Mouse (Mus musculus) WW6 (cell line): ENCODE results near the gene Dnajc22.

Experiments used
- DNase-seq: peaks from one replicate; pipeline ENCODE4 v3.0.0-alpha.2; 2013; ENCODE audit warnings: low read depth, low spot score

Dnajc22 gene

DNA sequence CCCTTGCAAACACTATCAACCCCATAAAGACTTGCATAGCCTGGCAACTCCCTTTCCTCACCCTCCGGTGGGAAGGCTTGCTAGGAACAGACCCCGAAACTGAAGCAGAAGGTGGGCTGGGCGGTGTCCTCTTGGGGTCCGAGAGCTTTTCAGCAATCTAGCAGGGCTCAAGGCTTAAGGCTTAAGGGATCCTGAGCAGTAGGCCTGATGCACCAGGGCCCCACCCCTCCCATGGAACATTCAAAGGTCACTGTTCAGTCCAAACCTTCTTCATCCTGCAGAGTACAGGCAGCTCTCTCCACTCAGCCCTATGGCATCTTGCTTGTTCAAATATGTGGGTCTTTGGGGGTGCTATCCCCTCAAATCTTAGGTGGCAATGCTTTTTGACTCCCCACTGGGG, 7.0 kb upstream of the Dnajc22 start:
- no peak for DNase-seq

DNA sequence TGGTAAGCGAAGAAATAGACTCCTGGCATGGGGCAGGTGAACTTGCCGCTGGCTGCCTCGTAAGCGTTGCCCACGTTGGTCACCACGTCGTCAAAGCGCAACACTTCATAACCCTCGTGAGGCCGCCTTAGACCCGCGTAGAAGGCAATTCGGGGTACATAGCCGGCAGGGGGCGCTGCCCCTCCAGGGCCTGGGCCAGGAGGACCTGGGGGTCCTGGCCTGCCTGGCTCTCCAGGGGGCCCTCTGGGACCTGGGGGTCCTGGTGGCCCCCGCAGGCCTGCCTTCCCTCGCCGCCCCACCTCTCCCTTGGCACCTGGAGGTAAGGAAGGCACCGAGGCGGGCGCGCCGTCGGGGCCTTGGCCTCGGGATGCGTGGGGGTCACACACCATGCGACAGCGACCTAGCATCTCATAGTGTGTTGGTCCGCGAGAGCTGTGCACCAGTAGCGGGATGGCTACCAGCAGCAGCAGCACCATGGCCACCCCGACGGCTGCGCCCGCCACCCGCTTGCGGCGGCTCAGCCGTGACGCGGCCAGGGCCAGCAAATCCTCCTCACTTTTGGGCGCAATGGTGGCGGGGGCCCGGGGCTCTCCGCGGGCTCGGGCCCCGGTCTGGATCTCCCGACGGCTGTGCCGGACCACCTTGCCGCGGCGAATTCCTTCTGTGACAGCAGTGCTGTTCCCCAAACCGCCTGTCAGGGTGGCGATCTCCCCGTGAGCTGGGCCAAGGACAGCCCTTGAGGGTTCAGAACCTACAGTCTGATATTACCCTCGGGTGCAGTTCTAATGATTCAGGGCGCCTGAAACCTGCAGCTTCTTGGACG, 5.5 kb upstream of the Dnajc22 start, which contains the start of gene C1ql4:
Gene C1ql4 (minus strand): TSS at position 565 of the 823 bp plus-strand sequence.
- no peak for DNase-seq

DNA sequence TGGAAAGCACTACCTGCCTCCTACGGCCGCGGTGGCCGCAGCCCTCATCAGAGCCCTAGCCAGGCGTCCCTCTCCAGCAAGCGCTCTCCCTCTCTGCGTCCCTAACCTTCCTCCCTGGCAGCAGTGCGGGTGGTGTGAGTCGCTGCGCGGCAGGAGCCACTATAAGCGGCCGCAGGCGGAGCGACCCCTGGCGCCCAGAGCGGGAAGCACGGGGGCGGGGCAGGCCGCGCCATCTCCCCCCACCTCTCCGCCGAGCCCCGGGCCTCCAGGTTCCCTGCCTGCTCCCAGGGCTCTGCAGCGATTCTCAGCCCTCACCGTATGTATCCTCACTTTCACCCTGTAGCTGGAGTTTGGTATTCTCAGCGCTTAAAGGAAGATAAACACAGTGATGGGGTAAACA, 4.7 kb upstream of the Dnajc22 start:
- DNase-seq, result no peak

DNA sequence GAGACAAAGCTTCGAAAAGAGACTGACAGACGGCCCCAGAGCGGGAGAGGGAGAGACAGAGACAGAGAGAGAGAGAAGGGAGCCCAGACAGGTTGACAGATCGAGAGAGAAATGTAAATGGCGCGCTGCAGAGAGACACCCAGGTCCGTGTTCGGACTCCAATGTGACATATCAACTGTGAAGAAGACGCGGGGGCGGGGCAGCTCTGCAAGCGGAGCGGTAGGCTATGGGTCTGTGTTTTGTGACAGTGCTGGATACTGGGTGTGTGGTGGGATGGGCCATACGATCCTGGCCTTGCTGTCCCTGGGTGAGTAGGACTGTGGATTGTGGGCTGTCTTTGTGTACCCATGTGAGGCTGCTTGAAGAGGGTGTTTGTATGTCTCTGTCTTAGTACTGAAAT, 3.9 kb upstream of the Dnajc22 start:
- DNase-seq, result no peak

DNA sequence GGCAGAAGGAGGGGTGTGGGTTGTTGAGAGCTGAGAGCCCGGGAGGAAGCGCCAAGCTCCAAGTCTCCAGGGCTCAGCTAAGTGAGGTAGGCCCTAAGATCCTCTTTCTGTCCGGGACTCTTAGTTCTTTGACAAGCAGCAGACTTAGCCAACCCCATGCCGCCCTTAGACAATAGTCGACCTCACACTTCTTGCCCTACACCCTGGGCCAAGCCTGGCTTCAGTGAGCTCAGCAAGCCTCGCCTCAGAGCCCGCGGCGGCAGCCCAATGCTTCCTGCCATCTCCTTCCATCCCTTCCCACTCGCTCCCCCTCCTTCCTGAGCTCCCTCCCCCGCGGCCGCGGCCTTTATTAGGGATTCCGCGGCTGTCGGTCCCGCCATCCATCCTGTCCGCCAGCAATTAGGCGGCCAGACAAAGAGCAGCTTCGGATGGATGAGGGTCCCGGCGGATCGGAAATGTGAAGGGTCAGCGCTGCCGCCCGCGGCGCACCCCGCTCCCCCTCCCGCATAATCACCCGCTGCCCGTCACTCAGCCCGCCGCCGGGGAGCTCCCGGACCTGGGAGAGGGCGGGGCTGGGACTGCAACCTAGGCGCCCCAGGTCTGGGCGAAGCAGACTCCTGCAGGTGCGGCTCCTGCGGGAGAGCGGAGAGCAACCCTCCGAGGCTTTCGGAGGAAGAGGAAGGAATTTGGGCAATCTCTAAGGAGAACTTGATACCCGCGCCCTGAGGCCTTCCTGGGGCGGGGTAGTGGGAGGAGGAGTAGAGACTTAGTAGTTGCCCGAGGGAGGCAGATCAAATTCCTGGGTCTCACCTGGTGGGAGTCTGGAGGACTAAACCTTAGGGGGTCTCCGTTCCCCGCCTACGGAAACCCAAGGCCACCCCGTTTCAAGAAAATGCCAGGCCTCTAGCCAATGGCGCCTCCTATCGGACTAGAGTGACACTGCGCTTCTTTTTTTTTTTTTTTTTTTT, 605 bp downstream of the Dnajc22 start:
- DNase-seq, result no peak

DNA sequence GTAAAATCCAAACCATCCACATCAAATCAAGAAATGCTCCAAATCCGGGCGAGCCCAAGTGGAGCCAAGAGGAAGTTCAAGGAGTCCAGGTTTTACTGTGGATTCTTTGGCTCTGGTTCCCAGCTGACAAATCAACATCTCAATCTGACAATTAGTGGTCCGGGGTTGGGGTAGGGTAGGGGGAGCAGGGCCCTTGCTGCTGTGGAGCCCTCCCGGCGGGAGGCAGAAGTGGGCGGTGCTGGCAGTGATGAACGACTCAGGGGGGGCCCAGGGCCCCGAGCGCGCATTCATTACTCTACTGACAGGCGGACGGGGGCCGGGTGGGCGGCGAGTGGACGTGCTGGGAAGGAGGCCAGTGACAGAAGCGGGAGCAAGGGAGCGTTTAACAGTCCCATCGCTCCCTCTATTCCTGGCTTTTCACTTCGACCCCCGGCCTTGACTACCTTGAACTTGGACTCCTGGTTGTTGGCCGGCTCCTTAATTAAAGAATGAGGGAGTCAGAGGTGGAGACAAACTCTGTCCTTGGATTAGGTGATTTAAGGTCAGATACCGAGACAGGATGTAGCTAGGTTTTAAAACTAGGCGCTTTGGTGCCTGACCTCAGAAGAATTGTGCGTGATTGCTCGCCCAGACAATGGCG, 1.8 kb downstream of the Dnajc22 start:
- no peak for DNase-seq

DNA sequence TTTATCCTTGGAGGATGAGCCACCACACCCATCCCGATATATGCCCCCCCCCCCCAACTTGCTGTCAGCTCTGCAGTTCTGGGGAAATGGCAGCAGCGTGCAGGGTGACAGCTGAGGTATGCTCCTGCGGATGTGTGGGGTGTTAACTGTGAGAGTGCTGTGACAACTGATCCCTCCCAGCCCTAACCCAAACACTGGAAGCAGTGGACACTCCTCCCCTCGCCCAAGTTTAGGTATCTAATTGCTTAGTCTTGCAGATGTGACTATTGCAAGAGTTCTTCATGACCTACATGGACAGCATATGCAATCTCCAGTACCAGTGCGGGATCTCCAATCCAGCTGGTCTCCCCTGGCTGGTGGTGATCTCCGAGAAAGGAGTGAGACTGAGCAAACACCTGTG, 2.4 kb downstream of the Dnajc22 start:
- no peak for DNase-seq

DNA sequence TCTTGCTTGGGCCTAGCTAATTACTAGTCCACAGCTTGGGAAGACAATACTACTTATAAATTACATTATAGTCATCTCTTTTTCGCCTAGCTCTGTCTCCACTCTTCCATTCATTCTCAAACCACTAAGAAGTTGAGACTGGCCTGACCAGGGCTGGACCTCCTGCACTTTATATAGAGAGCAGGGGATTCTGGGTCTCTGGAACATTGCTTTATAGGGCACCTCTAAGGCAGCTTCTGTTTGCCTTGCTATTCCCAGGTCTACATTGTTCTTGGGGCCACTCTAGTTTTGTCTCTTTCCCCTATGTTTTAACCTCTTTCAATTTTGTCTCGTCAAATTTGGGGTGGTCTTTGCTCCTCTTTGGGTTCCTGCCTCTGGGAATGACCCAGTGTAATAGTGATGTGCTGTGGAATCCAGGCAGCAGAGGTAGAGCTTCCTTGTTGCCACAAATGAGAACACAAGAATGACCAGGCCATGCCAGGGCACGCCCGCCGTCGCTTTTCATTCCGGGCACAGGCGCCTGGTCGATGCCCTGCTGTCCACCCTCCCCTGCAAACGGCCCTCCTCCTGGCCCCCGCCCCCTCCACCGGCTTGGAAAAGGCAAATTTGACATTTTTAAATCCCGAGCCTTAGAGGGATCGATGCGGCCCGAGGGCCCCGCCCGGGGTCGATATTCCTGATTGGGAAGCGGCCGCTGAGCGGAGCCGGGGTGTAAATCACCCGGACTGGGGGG, 3.3 kb downstream of the Dnajc22 start:
- no peak for DNase-seq

DNA sequence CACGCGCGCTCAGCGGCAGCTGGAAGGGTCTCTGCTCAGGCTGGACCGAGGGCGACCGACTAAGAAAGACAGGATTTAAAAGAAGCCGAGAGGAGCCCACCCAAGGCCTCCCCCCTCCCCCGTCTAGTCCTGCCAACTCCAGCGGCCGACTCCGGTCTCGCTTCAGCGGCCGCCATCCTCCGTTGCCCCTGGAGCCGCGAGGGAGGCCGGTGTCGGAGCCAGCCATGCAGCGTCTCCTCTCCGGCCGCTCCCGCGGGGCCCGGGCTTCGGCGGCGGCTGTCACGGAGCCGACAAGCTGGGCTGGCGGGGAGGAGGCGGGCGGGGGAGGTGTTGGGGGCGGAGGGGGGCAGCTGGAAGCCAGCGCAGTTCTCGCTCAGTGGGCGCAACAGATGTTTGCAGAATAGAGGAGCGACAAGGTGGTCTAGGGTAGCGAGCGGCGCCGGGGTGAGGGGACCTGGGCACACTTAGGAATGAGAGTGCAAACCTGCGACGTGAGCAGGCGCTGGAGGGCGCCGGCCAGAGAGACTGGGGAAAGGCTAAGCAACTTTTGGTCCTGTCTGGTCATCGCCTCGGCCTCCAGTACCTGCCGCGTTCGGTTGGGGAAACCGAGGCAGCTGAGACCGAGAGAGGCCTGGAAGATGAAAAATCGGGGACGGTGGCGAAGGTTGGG, 4.0 kb downstream of the Dnajc22 start:
- no peak for DNase-seq

DNA sequence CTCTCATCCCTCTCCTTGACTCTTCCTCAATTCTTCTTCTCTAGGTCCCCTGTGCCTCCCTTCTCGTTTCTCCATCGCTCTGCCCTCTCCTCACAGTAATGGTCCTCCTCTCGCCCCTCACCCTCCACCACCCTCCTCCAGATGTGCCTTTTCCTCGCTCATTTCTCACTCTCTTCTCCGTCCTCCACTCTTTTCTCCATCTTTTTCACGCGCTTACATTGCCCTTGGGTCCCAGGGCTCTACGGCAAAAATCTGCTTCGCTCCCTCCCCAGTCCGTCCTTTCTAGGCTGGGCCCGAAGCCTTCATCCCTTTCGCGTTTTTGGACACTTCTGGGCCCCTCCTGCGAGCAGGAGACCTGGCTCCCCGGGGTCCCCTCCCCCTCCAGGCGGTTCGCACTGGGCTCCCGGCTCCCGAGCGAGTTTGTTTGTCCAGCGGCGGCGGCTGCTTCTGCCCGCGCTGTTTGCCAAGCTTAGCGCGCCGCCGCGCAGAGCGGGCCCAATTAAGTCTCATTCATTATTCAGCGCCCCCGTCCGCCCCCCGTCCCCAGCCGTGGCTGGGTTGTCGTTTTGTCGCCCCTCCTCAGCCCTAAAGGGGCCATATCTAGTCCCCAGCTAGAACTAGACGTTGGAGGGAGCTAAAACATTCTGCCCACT, 5.0 kb downstream of the Dnajc22 start:
- no peak for DNase-seq

DNA sequence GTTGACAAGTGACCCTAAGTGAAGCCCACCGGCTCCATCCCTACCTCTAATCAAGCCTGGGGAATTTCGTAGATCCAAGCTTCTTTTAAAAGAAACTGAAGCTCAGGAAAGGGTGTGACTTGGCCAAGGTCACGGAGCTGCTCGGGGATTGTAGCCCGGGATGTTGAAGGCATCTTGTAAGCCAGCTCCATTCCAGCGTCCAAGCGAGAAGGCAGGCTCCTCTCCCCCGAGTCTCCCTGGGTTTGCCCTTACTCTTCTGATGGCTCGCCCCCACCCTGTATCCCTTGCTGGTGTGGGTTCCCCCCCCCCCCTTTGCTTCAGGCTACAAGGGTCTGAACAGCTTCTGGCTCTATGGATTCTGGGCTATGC, 5.5 kb downstream of the Dnajc22 start:
- DNase-seq, result no peak

DNA sequence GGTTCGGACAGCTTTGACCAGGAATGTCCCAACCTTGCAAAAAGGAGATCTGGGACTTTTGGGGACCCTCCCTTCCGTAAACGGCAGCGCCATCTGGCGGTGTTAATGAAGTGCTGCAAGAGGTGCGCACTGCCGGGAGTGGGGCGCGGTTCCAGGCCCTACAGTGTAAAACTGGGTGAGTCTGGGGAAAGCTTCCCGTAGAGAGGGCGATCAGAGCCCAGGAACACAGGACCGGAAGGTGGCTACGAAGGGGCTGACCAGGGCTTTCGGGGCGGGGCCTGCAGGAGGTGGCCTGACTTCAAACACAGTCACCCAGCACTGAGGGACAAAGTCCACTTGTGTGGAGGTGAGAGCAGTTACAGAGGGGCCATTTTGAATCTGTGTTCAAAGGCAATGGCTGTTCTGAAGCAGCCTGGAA, 6.2 kb downstream of the Dnajc22 start:
- no peak for DNase-seq

DNA sequence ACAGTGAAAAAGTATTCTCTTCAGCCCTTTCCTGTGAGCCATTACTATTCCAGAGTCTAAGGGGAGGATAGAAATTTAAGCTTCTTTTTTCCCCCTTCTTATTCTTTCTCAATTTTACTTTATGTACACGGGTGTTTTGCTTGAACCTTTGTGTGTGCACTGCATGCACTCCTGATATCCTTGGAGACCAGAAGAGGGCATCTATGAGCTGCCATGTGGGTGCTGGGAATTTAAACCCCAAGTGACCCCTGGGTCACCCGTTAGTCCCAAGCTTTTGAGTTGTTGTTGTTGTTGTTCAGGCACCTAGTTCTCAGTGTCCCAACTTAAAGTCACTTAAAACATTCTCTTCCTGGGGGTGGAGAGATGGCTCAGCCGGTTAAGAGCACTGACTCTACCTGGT, 7.0 kb downstream of the Dnajc22 start:
- no peak for DNase-seq

DNA sequence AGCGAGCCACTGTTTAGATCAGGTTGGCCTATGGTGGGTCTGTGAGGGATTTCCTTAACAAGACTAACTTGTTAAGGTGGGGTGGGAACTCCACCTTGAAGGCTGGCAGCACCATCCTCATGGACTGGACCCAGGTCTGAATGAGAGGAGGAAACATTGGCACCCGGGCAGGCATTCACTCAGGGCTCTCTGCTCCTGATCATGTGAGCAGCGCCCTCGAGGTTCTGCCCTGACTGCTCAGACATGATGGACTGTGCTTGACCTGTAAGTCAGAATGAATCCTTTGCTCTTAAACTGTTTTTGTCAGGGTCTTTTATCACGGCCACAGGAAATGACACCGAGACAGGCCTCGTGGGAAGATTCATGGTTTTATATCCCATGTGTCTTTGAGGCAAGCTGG, 12.3 kb downstream of the Dnajc22 start:
- DNase-seq, result no peak

DNA sequence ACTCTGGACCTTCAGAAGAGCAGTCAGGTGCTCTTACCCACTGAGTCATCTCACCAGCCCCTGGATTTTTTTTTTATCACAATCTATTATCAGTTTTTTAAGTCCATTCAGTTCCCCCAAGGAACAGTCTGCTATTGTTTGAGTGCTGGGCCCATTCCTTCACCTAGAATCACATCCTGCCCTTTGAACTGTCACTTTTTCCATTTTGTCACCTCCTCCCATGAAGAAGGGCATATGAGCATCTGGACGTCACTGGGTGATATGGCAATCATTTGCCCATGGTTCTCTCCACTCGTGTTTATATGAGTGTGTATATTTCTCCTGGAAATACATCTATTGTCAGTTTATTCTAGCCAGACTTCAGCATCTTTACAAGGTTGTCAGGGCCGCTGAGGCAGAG, 14.9 kb downstream of the Dnajc22 start:
- DNase-seq, result no peak

DNA sequence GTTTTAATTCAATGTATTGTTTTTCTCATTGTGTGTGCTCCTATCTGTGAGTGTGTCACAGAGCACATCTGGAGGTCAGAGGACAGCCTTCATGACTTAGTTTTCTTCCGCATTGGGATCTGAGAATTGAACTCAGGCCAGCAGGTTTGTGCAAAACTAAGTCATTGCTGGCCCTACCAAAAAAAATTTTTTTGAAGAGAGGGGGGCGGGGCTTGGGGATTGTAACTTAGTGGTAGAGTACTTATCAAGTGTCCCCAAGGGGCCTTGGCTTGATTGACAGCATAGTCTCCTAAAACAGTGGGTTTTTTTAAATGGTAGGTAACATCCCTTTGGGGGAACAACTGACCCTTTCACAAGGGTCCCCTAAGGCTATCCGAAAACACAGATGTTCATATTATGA, 18.2 kb downstream of the Dnajc22 start:
- no peak for DNase-seq

DNA sequence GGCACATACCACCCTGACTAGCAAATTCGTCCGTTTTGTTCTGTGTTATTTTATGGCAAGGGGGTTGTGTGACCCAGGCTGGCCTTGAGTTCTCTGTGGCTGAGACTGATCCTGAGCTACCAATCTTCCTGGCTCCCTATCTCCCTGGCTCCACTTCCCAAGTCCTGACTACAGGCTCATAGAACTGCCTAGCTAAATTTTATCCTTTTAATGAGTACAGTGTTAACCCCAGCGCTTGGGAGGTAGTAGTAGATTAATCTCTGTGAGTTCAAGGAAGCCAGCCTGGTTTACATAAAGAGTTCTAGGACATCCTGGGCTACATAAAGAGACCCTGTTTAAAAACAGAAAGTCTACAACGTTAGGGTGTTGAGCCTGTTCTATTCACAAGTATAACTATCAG, 18.8 kb downstream of the Dnajc22 start:
- no peak for DNase-seq

DNA sequence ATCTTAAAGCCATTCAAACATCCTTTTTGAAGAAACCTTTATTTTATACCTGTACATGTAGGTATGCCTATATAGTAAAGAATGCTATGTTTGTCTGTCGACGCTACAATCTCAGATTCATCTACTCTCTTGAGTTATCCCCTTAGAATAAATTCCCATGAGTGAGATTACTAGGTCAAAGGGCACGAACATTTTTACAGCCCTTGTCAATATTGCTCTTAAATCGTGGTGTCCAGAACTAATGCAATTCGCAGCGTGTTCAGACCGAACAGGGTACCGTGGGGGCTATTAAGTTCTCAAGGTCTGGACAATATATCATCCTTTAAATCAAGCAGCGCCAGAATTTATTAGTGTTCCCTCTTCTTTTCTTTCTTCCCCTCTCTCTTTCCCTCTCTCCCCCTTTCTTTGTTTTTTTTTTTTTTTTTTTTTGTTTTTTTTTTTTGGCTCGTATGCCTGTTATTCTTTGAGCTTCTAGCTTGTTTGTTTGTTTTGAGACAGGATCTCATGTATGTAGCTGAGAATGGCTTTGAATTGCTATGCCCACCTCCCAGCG, 19.9 kb downstream of the Dnajc22 start:
- DNase-seq, result no peak

DNA sequence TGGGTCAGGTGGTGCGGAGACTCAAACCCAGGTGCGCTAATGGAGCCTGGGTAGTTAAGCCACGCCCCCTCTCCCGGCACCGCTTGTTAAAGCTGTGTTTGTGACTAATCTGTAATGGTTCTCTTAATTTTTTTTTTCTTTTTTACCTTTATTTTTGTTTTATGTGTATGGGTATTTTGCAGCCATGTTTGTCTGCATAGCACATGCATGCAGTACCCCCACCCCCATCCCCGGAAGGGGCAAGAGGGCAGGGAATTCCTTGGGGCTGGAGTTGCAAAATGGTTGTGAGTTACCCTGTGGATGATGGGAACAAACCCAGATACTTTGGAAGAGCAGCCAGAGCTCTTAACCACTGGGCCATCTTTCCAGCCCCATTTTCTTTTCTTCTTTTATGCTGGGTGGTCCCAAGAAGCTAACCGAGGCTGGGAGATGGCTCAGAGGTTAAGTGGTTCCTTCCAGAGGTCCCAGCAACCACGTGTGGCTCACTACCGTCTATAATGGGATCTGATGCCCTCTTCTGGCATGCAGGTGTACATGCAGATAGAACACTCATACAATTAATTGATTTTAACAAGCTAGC, 20.5 kb downstream of the Dnajc22 start:
- DNase-seq, result no peak
